Mouse (Mus musculus): ENCODE measurements around the gene Tmem100. TPM values are rescaled to one million over a fixed set of nuclear protein-coding genes. Genes with fewer than 3 reads are reported as not detected.

Gene Tmem100
- 5.0 and 6.6 TPM in 2 replicates for polyA plus RNA-seq (2016; fragmentation: Nextera tagmentation; extraction: Ambion mirVana)

- 62% methylated on average over 13 of the region's 13 CpGs for WGBS
- H3K36me3 ChIP-seq (replicated peaks), result no peaks in the 10 kb centered on the region
- H3K4me2 ChIP-seq, result peak within 1 kb of the TSS; percentile 50
- no peaks in the 10 kb centered on the region for H3K9me3 ChIP-seq
- peak within 1 kb of the TSS; percentile 42 for H3K9ac ChIP-seq
- no peak within 1 kb of the TSS for H3K27ac ChIP-seq
- H3K27me3 ChIP-seq, result peaks cover 26% of the 10 kb centered on the region
- no peak for ATAC-seq (ENCODE audit: low FRiP score)
- H3K4me3 ChIP-seq (replicated peaks), result peak within 1 kb of the TSS; percentile 28
- H3K4me1 ChIP-seq, result peaks cover 18% of the 10 kb centered on the region
Measured at GRCm38 (mm10) chr11:90029841-90030398, at the start of gene Tmem100. Gene Tmem100, plus strand, starts transcription at chr11:90030348.

- H3K4me3 ChIP-seq (replicated peaks), result no peak overlapping the region
- no peak overlapping the region for H3K9ac ChIP-seq
- no peaks in the 10 kb centered on the region for H3K27me3 ChIP-seq
- H3K9me3 ChIP-seq, result no peaks in the 10 kb centered on the region
- no peak overlapping the region for H3K4me2 ChIP-seq
- no peak overlapping the region for H3K27ac ChIP-seq
- no peak for ATAC-seq (ENCODE audit: low FRiP score)
- 84% methylated on average over 2 of the region's 2 CpGs for WGBS
- no peaks in the 10 kb centered on the region for H3K36me3 ChIP-seq (replicated peaks)
- H3K4me1 ChIP-seq, result peaks cover 12% of the 10 kb centered on the region
Measured at GRCm38 (mm10) chr11:89982918-89983317, 47.2 kb upstream of the Tmem100 start.

- Histone ChIP-seq H3K27ac (no peak overlapping the region), H3K4me2 (no peak overlapping the region), H3K27me3 (no peaks in the 10 kb centered on the region), H3K36me3 (replicated peaks) (no peaks in the 10 kb centered on the region), H3K9me3 (no peaks in the 10 kb centered on the region), H3K4me1 (no peaks in the 10 kb centered on the region), H3K4me3 (replicated peaks) (no peak overlapping the region), H3K9ac (no peak overlapping the region)
- 92% methylated on average over 5 of the region's 5 CpGs for WGBS
- ATAC-seq (ENCODE audit: low FRiP score), result no peak
Measured at GRCm38 (mm10) chr11:89984436-89984835, 45.7 kb upstream of the Tmem100 start.

GRCm38 (mm10) chr11:89985200-89986187 lies 44.7 kb upstream of the Tmem100 start:
- Histone ChIP-seq H3K9ac (no peak overlapping the region), H3K36me3 (replicated peaks) (no peaks in the 10 kb centered on the region), H3K4me2 (no peak overlapping the region), H3K4me3 (replicated peaks) (no peak overlapping the region), H3K4me1 (no peaks in the 10 kb centered on the region), H3K9me3 (no peaks in the 10 kb centered on the region), H3K27me3 (no peaks in the 10 kb centered on the region), H3K27ac (no peak overlapping the region)
- 35% methylated on average over 10 of the region's 10 CpGs for WGBS
- ATAC-seq (ENCODE audit: low FRiP score), result no peak

- Histone ChIP-seq H3K9ac (no peak overlapping the region), H3K4me3 (replicated peaks) (no peak overlapping the region), H3K36me3 (replicated peaks) (no peaks in the 10 kb centered on the region), H3K9me3 (no peaks in the 10 kb centered on the region), H3K4me1 (no peaks in the 10 kb centered on the region), H3K27me3 (no peaks in the 10 kb centered on the region), H3K4me2 (no peak overlapping the region), H3K27ac (no peak overlapping the region)
- no peak for ATAC-seq (ENCODE audit: low FRiP score)
- WGBS, result 81% methylated on average over 8 of the region's 8 CpGs
Measured at GRCm38 (mm10) chr11:89986516-89986915, 43.6 kb upstream of the Tmem100 start.

- H3K4me2 ChIP-seq, result no peak overlapping the region
- 23% methylated on average over 8 of the region's 8 CpGs for WGBS
- H3K36me3 ChIP-seq (replicated peaks), result no peaks in the 10 kb centered on the region
- H3K4me1 ChIP-seq, result no peaks in the 10 kb centered on the region
- H3K27me3 ChIP-seq, result no peaks in the 10 kb centered on the region
- no peak overlapping the region for H3K27ac ChIP-seq
- no peak overlapping the region for H3K9ac ChIP-seq
- no peaks in the 10 kb centered on the region for H3K9me3 ChIP-seq
- H3K4me3 ChIP-seq (replicated peaks), result no peak overlapping the region
- ATAC-seq (ENCODE audit: low FRiP score), result peak; percentile 46; the same call in 1 of the 2 replicates
Measured at GRCm38 (mm10) chr11:89988936-89989589, 41.1 kb upstream of the Tmem100 start.

GRCm38 (mm10) chr11:89991661-89992060 lies 38.5 kb upstream of the Tmem100 start:
- H3K27ac ChIP-seq, result no peak overlapping the region
- no peaks in the 10 kb centered on the region for H3K4me1 ChIP-seq
- H3K27me3 ChIP-seq, result no peaks in the 10 kb centered on the region
- H3K9me3 ChIP-seq, result no peaks in the 10 kb centered on the region
- no peak overlapping the region for H3K4me2 ChIP-seq
- no peak for ATAC-seq (ENCODE audit: low FRiP score)
- H3K36me3 ChIP-seq (replicated peaks), result no peaks in the 10 kb centered on the region
- H3K9ac ChIP-seq, result no peak overlapping the region
- H3K4me3 ChIP-seq (replicated peaks), result no peak overlapping the region

GRCm38 (mm10) chr11:89994706-89995105 lies 35.4 kb upstream of the Tmem100 start:
- no peaks in the 10 kb centered on the region for H3K27me3 ChIP-seq
- WGBS, result 76% methylated on average over 2 of the region's 2 CpGs
- H3K4me2 ChIP-seq, result no peak overlapping the region
- H3K9ac ChIP-seq, result no peak overlapping the region
- H3K4me3 ChIP-seq (replicated peaks), result no peak overlapping the region
- no peaks in the 10 kb centered on the region for H3K4me1 ChIP-seq
- no peak for ATAC-seq (ENCODE audit: low FRiP score)
- no peaks in the 10 kb centered on the region for H3K36me3 ChIP-seq (replicated peaks)
- no peak overlapping the region for H3K27ac ChIP-seq
- H3K9me3 ChIP-seq, result no peaks in the 10 kb centered on the region

GRCm38 (mm10) chr11:89995596-89995995 lies 34.6 kb upstream of the Tmem100 start:
- Histone ChIP-seq H3K4me3 (replicated peaks) (no peak overlapping the region), H3K27ac (no peak overlapping the region), H3K4me2 (no peak overlapping the region), H3K27me3 (no peaks in the 10 kb centered on the region), H3K9ac (no peak overlapping the region), H3K9me3 (no peaks in the 10 kb centered on the region), H3K4me1 (no peaks in the 10 kb centered on the region), H3K36me3 (replicated peaks) (no peaks in the 10 kb centered on the region)
- ATAC-seq (ENCODE audit: low FRiP score), result no peak
- WGBS, result 91% methylated on average over 5 of the region's 5 CpGs

GRCm38 (mm10) chr11:89996406-89996805 lies 33.7 kb upstream of the Tmem100 start:
- Histone ChIP-seq H3K4me3 (replicated peaks) (no peak overlapping the region), H3K9ac (no peak overlapping the region), H3K27me3 (0 out of 2 replicates have a peak, but pooled peaks cover 5% of the 10 kb centered on the region), H3K4me2 (no peak overlapping the region), H3K4me1 (no peaks in the 10 kb centered on the region), H3K9me3 (no peaks in the 10 kb centered on the region), H3K36me3 (replicated peaks) (no peaks in the 10 kb centered on the region), H3K27ac (no peak overlapping the region)
- WGBS, result 85% methylated on average over 4 of the region's 4 CpGs
- no peak for ATAC-seq (ENCODE audit: low FRiP score)

- Histone ChIP-seq H3K4me1 (peaks cover 1% of the 10 kb centered on the region), H3K36me3 (replicated peaks) (no peaks in the 10 kb centered on the region), H3K4me2 (no peak overlapping the region), H3K27me3 (0 out of 2 replicates have a peak, but pooled peaks cover 5% of the 10 kb centered on the region), H3K9ac (no peak overlapping the region), H3K4me3 (replicated peaks) (no peak overlapping the region), H3K27ac (no peak overlapping the region), H3K9me3 (no peaks in the 10 kb centered on the region)
- WGBS, result 91% methylated on average over 7 of the region's 7 CpGs
- no peak for ATAC-seq (ENCODE audit: low FRiP score)
Measured at GRCm38 (mm10) chr11:89996856-89997255, 33.3 kb upstream of the Tmem100 start.

- ATAC-seq (ENCODE audit: low FRiP score), result no peak
- Histone ChIP-seq H3K36me3 (replicated peaks) (no peaks in the 10 kb centered on the region), H3K9ac (no peak overlapping the region), H3K9me3 (no peaks in the 10 kb centered on the region), H3K4me2 (no peak overlapping the region), H3K27me3 (0 out of 2 replicates have a peak, but pooled peaks cover 5% of the 10 kb centered on the region), H3K27ac (no peak overlapping the region), H3K4me3 (replicated peaks) (no peak overlapping the region), H3K4me1 (peaks cover 9% of the 10 kb centered on the region)
- 95% methylated on average over 18 of the region's 18 CpGs for WGBS
Measured at GRCm38 (mm10) chr11:89998996-89999770, 31.0 kb upstream of the Tmem100 start.

All from forebrain, embryonic 12.5 days (tissue).